Mouse (Mus musculus): ENCODE measurements around the gene Zcchc8. TPM values are rescaled to one million over a fixed set of nuclear protein-coding genes. Genes with fewer than 3 reads are reported as not detected.

The Zcchc8 gene
- polyA plus RNA-seq, 1 experiment from 2014 or later = 96.2 TPM

DNA sequence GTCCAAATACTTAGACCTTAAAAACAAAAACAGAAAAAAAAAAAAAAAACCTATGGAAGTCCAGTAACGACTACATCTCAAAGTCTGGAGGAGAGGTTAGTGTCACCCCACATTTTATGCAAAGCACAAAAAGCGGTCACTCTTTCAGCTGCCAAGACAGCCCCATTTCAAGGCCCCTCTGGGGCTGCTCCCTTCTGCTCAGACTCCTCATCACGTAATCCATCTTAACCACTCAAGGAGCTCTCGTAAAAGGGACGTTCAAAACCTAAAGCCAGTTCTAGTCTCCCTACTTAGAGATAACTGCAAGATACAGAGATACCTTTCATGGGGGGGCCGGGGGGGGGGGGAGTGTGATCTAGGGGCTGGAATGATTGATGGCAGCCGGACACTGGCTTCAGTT, 56.6 kb downstream of the Zcchc8 start:
- ATAC-seq (ENCODE audit: insufficient number of reproducible peaks, insufficient read depth, low FRiP score, low TSS enrichment, low read depth) = no peak
- H3K36me3 ChIP-seq = no peaks in the 10 kb centered on the region
- H3K4me3 ChIP-seq = no peak overlapping the region
- no peak overlapping the region for H3K4me2 ChIP-seq
- no peaks in the 10 kb centered on the region for H3K27me3 ChIP-seq
- WGBS = 82% methylated on average over 7 of the region's 7 CpGs
- no peak overlapping the region for H3K9ac ChIP-seq
- H3K4me1 ChIP-seq = peaks cover 21% of the 10 kb centered on the region
- no peaks in the 10 kb centered on the region for H3K9me3 ChIP-seq
- no peak overlapping the region for H3K27ac ChIP-seq

DNA sequence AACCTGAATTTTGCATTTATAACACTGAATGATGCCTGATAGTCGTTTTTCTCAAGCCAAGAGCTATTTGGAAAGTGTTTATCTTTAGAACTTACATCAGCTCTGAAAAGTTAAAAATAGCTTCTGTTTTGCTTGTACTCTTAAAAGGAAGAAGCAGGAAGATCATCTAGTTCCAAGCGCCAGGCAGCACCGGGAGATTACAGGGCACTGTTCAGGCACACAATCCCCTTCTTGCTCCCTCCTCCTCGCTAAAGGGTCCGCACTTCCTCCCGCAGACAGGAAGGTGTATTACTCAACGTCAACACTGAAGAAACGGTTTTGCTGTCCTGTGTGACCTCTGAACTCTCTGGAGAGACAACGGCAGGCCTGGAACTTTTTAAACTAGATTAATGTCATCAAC, 58.8 kb downstream of the Zcchc8 start:
- no peak overlapping the region for H3K27ac ChIP-seq
- H3K9me3 ChIP-seq = no peaks in the 10 kb centered on the region
- ATAC-seq (ENCODE audit: insufficient number of reproducible peaks, insufficient read depth, low FRiP score, low TSS enrichment, low read depth) = no peak
- no peak overlapping the region for H3K4me3 ChIP-seq
- H3K4me1 ChIP-seq = peaks cover 14% of the 10 kb centered on the region; the same call in 1 of the 2 replicates
- no peak overlapping the region for H3K9ac ChIP-seq
- H3K4me2 ChIP-seq = no peak overlapping the region
- no peaks in the 10 kb centered on the region for H3K36me3 ChIP-seq
- no peaks in the 10 kb centered on the region for H3K27me3 ChIP-seq
- 43% methylated on average over 9 of the region's 9 CpGs for WGBS

DNA sequence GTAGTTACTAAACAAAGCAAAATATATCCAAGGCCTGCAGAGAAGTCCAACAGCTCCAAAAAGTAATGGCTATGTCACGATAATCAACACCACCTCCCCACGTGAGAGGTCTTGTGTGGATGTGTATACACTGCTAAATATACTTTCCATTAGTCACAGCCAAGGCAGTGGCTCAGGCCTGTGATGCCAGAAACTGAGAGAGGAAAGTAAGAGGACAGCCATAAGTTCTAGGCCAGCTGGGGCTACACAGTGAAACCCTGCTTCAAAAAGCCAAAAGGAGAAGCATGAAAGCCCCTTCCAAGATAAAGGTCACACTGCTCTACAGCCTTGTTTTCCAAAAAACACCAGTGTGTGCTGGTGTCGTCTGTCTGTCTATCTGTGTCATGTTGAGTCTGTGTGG, 59.3 kb downstream of the Zcchc8 start:
- no peaks in the 10 kb centered on the region for H3K36me3 ChIP-seq
- H3K4me3 ChIP-seq = no peak overlapping the region
- H3K27me3 ChIP-seq = no peaks in the 10 kb centered on the region
- no peak overlapping the region for H3K9ac ChIP-seq
- H3K4me1 ChIP-seq = peaks cover 10% of the 10 kb centered on the region; the same call in 1 of the 2 replicates
- H3K27ac ChIP-seq = no peak overlapping the region
- no peak for ATAC-seq (ENCODE audit: insufficient number of reproducible peaks, insufficient read depth, low FRiP score, low TSS enrichment, low read depth)
- H3K4me2 ChIP-seq = no peak overlapping the region
- H3K9me3 ChIP-seq = no peaks in the 10 kb centered on the region
- WGBS = 74% methylated on average over 3 of the region's 3 CpGs

GRCm38 (mm10) chr5:123657651-123658050, 63.2 kb downstream of the Zcchc8 start:
- H3K27ac ChIP-seq = no peak overlapping the region

GRCm38 (mm10) chr5:123654937-123655336, 66.0 kb downstream of the Zcchc8 start:
- H3K27ac ChIP-seq = no peak overlapping the region
- no peak overlapping the region for H3K4me2 ChIP-seq
- no peak for ATAC-seq (ENCODE audit: insufficient number of reproducible peaks, insufficient read depth, low FRiP score, low TSS enrichment, low read depth)
- H3K9me3 ChIP-seq = no peaks in the 10 kb centered on the region
- H3K4me1 ChIP-seq = 0 out of 2 replicates have a peak, but pooled peaks cover 7% of the 10 kb centered on the region
- H3K9ac ChIP-seq = no peak overlapping the region
- H3K36me3 ChIP-seq = peaks cover 26% of the 10 kb centered on the region
- H3K27me3 ChIP-seq = no peaks in the 10 kb centered on the region
- 72% methylated on average over 5 of the region's 5 CpGs for WGBS
- H3K4me3 ChIP-seq = no peak overlapping the region

More at GRCm38 (mm10) chr5:123657651-123658050, 63.2 kb downstream of the Zcchc8 start:
- Histone ChIP-seq H3K9me3 (no peaks in the 10 kb centered on the region), H3K36me3 (peaks cover 21% of the 10 kb centered on the region), H3K4me1 (peaks cover 9% of the 10 kb centered on the region; the same call in 1 of the 2 replicates), H3K27me3 (no peaks in the 10 kb centered on the region), H3K4me2 (no peak overlapping the region), H3K4me3 (no peak overlapping the region), H3K9ac (no peak overlapping the region)
- ATAC-seq (ENCODE audit: insufficient number of reproducible peaks, insufficient read depth, low FRiP score, low TSS enrichment, low read depth) = no peak
- 62% methylated on average over 7 of the region's 7 CpGs for WGBS

GRCm38 (mm10) chr5:123653287-123653801, 67.6 kb downstream of the Zcchc8 start:
- ATAC-seq (ENCODE audit: insufficient number of reproducible peaks, insufficient read depth, low FRiP score, low TSS enrichment, low read depth) = no peak
- Histone ChIP-seq H3K9ac (no peak overlapping the region), H3K27me3 (no peaks in the 10 kb centered on the region), H3K4me1 (no peaks in the 10 kb centered on the region), H3K4me3 (no peak overlapping the region), H3K9me3 (no peaks in the 10 kb centered on the region), H3K27ac (no peak overlapping the region), H3K4me2 (no peak overlapping the region), H3K36me3 (peaks cover 30% of the 10 kb centered on the region)
- 87% methylated on average over 11 of the region's 11 CpGs for WGBS

GRCm38 (mm10) chr5:123650825-123651224, 70.1 kb downstream of the Zcchc8 start:
- peaks cover 51% of the 10 kb centered on the region for H3K36me3 ChIP-seq
- no peak overlapping the region for H3K9ac ChIP-seq
- H3K27ac ChIP-seq = no peak overlapping the region
- no peaks in the 10 kb centered on the region for H3K27me3 ChIP-seq
- ATAC-seq (ENCODE audit: insufficient number of reproducible peaks, insufficient read depth, low FRiP score, low TSS enrichment, low read depth) = no peak
- no peak overlapping the region for H3K4me2 ChIP-seq
- no peak overlapping the region for H3K4me3 ChIP-seq
- WGBS = 59% methylated on average over 2 of the region's 2 CpGs
- H3K9me3 ChIP-seq = no peaks in the 10 kb centered on the region
- H3K4me1 ChIP-seq = no peaks in the 10 kb centered on the region

Other genes starting within 250 kb of the Zcchc8 start
- gene Lrrc43, start 231.8 kb downstream of the Zcchc8 start, polyA plus RNA-seq (2015; fragmentation: Nextera tagmentation; extraction: Ambion mirVana) = 0.12 TPM in 1 of 2 replicates, not detected in the other
- not detected in 2 replicates for gene Il31, start 231.6 kb downstream of the Zcchc8 start, polyA plus RNA-seq (2015; fragmentation: Nextera tagmentation; extraction: Ambion mirVana)
- gene B3gnt4, start 210.6 kb downstream of the Zcchc8 start, polyA plus RNA-seq (2015; fragmentation: Nextera tagmentation; extraction: Ambion mirVana) = 1.3 and 1.6 TPM in 2 replicates
- gene Diablo, start 196.9 kb downstream of the Zcchc8 start, polyA plus RNA-seq (2015; fragmentation: Nextera tagmentation; extraction: Ambion mirVana) = 116 and 125 TPM in 2 replicates
- 0.49 and 0.95 TPM in 2 replicates for gene Gm49027, start 195.6 kb downstream of the Zcchc8 start, polyA plus RNA-seq (2015; fragmentation: Nextera tagmentation; extraction: Ambion mirVana)
- 24.2 and 28.9 TPM in 2 replicates for gene Vps33a, start 148.1 kb downstream of the Zcchc8 start, polyA plus RNA-seq (2015; fragmentation: Nextera tagmentation; extraction: Ambion mirVana)
- gene Clip1, start 36.5 kb downstream of the Zcchc8 start, polyA plus RNA-seq (2015; fragmentation: Nextera tagmentation; extraction: Ambion mirVana) = 41.8 and 48.6 TPM in 2 replicates
- gene Rsrc2, start 28.3 kb upstream of the Zcchc8 start, polyA plus RNA-seq (2015; fragmentation: Nextera tagmentation; extraction: Ambion mirVana) = 168 and 177 TPM in 2 replicates
- gene Kntc1, start 28.6 kb upstream of the Zcchc8 start, polyA plus RNA-seq (2015; fragmentation: Nextera tagmentation; extraction: Ambion mirVana) = 32.3 and 36.6 TPM in 2 replicates
- 0.26 and 0.59 TPM in 2 replicates for gene Hcar2, start 144.4 kb upstream of the Zcchc8 start, polyA plus RNA-seq (2015; fragmentation: Nextera tagmentation; extraction: Ambion mirVana)
- 0.23 and 0.28 TPM in 2 replicates for gene Hcar1, start 158.9 kb upstream of the Zcchc8 start, polyA plus RNA-seq (2015; fragmentation: Nextera tagmentation; extraction: Ambion mirVana)
- gene Denr, start 186.1 kb upstream of the Zcchc8 start, polyA plus RNA-seq (2015; fragmentation: Nextera tagmentation; extraction: Ambion mirVana) = 167 and 174 TPM in 2 replicates
- gene Gm43518, start 206.3 kb upstream of the Zcchc8 start, polyA plus RNA-seq (2015; fragmentation: Nextera tagmentation; extraction: Ambion mirVana) = 3.9 and 4.6 TPM in 2 replicates
- gene Ccdc62, start 209.6 kb upstream of the Zcchc8 start, polyA plus RNA-seq (2015; fragmentation: Nextera tagmentation; extraction: Ambion mirVana) = 8.6 and 9.5 TPM in 2 replicates